Mouse (Mus musculus) liver, embryonic 11.5 days (tissue): ENCODE results near the gene Lyzl6. TPM values are rescaled to one million over a fixed set of nuclear protein-coding genes. Genes with fewer than 3 reads are reported as not detected.

ENCODE experiments used
- ATAC-seq: fragments of 200-750 bp; cut with Nextera tagmentation; replicated peaks from 2 replicates; pipeline ENCODE4 v1.8.0; 2017; ENCODE audit warnings: moderate number of reproducible peaks, mild to moderate bottlenecking, moderate TSS enrichment, moderate library complexity; ENCODE audit not compliant: low FRiP score
- DNase-seq: peaks from one replicate; pipeline ENCODE4 v3.0.0-alpha.2; 2017; ENCODE audit warnings: low spot score
- H3K27ac ChIP-seq: fragments of 300-500 bp; sonication (generic); 2 replicates; pipeline ENCODE4 v1.5.1; 2014; ENCODE audit warnings: mild to moderate bottlenecking, low read depth, low read length, control low read depth
- H3K27me3 ChIP-seq: fragments of 300-500 bp; sonication (generic); replicated peaks from 2 replicates; pipeline ENCODE4 v1.6.1; 2014; ENCODE audit warnings: low read length, mixed read lengths; ENCODE audit not compliant: control insufficient read depth, insufficient read depth
- H3K36me3 ChIP-seq: fragments of 300-500 bp; sonication (generic); 2 replicates; pipeline ENCODE4 v1.6.1; 2014; ENCODE audit warnings: mild to moderate bottlenecking, low read length, moderate library complexity, mixed read lengths; ENCODE audit not compliant: control insufficient read depth, insufficient read depth
- H3K4me1 ChIP-seq: fragments of 300-500 bp; sonication (generic); replicated peaks from 2 replicates; pipeline ENCODE4 v1.6.1; 2014; ENCODE audit warnings: low read length, mixed read lengths; ENCODE audit not compliant: control insufficient read depth, insufficient read depth
- H3K4me2 ChIP-seq: fragments of 300-500 bp; sonication (generic); 2 replicates; pipeline ENCODE4 v1.6.1; 2014; ENCODE audit warnings: mild to moderate bottlenecking, control low read depth, moderate library complexity
- H3K4me3 ChIP-seq: fragments of 300-500 bp; sonication (generic); 2 replicates; pipeline ENCODE4 v1.5.1; 2014; ENCODE audit warnings: low read depth, low read length, control low read depth
- H3K9ac ChIP-seq: fragments of 300-500 bp; sonication (generic); 2 replicates; pipeline ENCODE4 v1.6.1; 2014; ENCODE audit warnings: low read depth, low read length, control low read depth
- H3K9me3 ChIP-seq: fragments of 300-500 bp; sonication (generic); 2 replicates; pipeline ENCODE4 v1.6.1; 2016; ENCODE audit warnings: low read length, inconsistent platforms, mixed read lengths; ENCODE audit not compliant: control insufficient read depth
- WGBS: fragments of 180-500 bp; shearing (Covaris S2); extraction: QIAGEN DNeasy Blood & Tissue Kit; methylation state at CpG from one replicate; pipeline ENCODE4 v1.1.7; 2014; 5-methylcytosine and 5-hydroxymethylcytosine counted together
- polyA plus RNA-seq: library from polyadenylated mRNA; unstranded; fragments of >200 nt; fragmentation: Nextera tagmentation; extraction: Ambion mirVana; gene quantifications from 2 replicates; pipeline ENCODE4 v1.2.1, GENCODE M21; 2014

Gene Lyzl6
- polyA plus RNA-seq, 1 experiment from 2014 or later = not detected

GRCm38 (mm10) chr11:103634806-103635205 is 3.9 kb downstream of the Lyzl6 start:
- ATAC-seq = no peak
- 78% methylated on average over 7 of the region's 7 CpGs for WGBS
- DNase-seq = no peak

GRCm38 (mm10) chr11:103627453-103627852 is 11.2 kb downstream of the Lyzl6 start:
- Histone ChIP-seq H3K36me3 (no peaks in the 10 kb centered on the region), H3K9ac (no peak overlapping the region), H3K4me1 (no peaks in the 10 kb centered on the region), H3K9me3 (no peaks in the 10 kb centered on the region), H3K4me3 (no peak overlapping the region), H3K4me2 (no peak overlapping the region), H3K27ac (no peak overlapping the region), H3K27me3 (no peaks in the 10 kb centered on the region)
- WGBS = 79% methylated on average over 23 of the region's 23 CpGs
- DNase-seq = no peak
- ATAC-seq = no peak

More at GRCm38 (mm10) chr11:103634806-103635205, 3.9 kb downstream of the Lyzl6 start:
- Histone ChIP-seq H3K4me3 (no peak overlapping the region), H3K9ac (no peak overlapping the region), H3K9me3 (no peaks in the 10 kb centered on the region), H3K27me3 (peaks cover 6% of the 10 kb centered on the region), H3K27ac (no peak overlapping the region), H3K36me3 (no peaks in the 10 kb centered on the region), H3K4me1 (no peaks in the 10 kb centered on the region), H3K4me2 (no peak overlapping the region)

GRCm38 (mm10) chr11:103621040-103621439 is 17.6 kb downstream of the Lyzl6 start, which contains the start of gene Gm884:
TSS of gene Gm884 (minus strand) at chr11:103621140.
- WGBS = 73% methylated on average over 9 of the region's 9 CpGs
- H3K27me3 ChIP-seq = no peaks in the 10 kb centered on the region
- H3K36me3 ChIP-seq = no peaks in the 10 kb centered on the region
- DNase-seq (no peak), ATAC-seq (no peak)
- no peak within 1 kb of the TSS for H3K27ac ChIP-seq
- H3K9ac ChIP-seq = no peak within 1 kb of the TSS
- no peak within 1 kb of the TSS for H3K4me2 ChIP-seq
- H3K9me3 ChIP-seq = no peaks in the 10 kb centered on the region
- H3K4me3 ChIP-seq = no peak within 1 kb of the TSS
- no peaks in the 10 kb centered on the region for H3K4me1 ChIP-seq

- no peak for DNase-seq
- H3K27me3 ChIP-seq = no peaks in the 10 kb centered on the region
- no peak for ATAC-seq
- no peaks in the 10 kb centered on the region for H3K36me3 ChIP-seq
- 81% methylated on average over 2 of the region's 2 CpGs for WGBS
- no peak overlapping the region for H3K4me2 ChIP-seq
- no peaks in the 10 kb centered on the region for H3K4me1 ChIP-seq
- no peak overlapping the region for H3K9ac ChIP-seq
- no peak overlapping the region for H3K4me3 ChIP-seq
- H3K9me3 ChIP-seq = no peaks in the 10 kb centered on the region
- no peak overlapping the region for H3K27ac ChIP-seq
Measured at GRCm38 (mm10) chr11:103610772-103611171, 27.9 kb downstream of the Lyzl6 start.

GRCm38 (mm10) chr11:103606611-103607010 is 32.1 kb downstream of the Lyzl6 start:
- H3K4me3 ChIP-seq = no peak overlapping the region
- H3K9me3 ChIP-seq = no peaks in the 10 kb centered on the region
- H3K9ac ChIP-seq = no peak overlapping the region
- H3K36me3 ChIP-seq = no peaks in the 10 kb centered on the region
- no peak overlapping the region for H3K4me2 ChIP-seq
- ATAC-seq (no peak), DNase-seq (no peak)
- 38% methylated on average over 5 of the region's 5 CpGs for WGBS
- H3K27ac ChIP-seq = no peak overlapping the region
- no peaks in the 10 kb centered on the region for H3K27me3 ChIP-seq
- H3K4me1 ChIP-seq = no peaks in the 10 kb centered on the region

Other genes with a start within 250 kb of the Lyzl6 start
- gene Plekhm1, start 226.2 kb downstream of the Lyzl6 start, polyA plus RNA-seq = 7.6 and 9.1 TPM in 2 replicates
- gene Lrrc37a, start 134.3 kb downstream of the Lyzl6 start, polyA plus RNA-seq = not detected in 2 replicates
- gene Gm884, start 17.8 kb downstream of the Lyzl6 start, polyA plus RNA-seq = not detected in 2 replicates
- gene Rprml, start 10.7 kb upstream of the Lyzl6 start, polyA plus RNA-seq = not detected in 2 replicates
- 65.9 and 78.1 TPM in 2 replicates for gene Gosr2, start 59.0 kb upstream of the Lyzl6 start, polyA plus RNA-seq
- gene Wnt9b, start 110.9 kb upstream of the Lyzl6 start, polyA plus RNA-seq = 0.19 and 0.34 TPM in 2 replicates
- gene Wnt3, start 135.3 kb upstream of the Lyzl6 start, polyA plus RNA-seq = 0.43 and 0.47 TPM in 2 replicates